Mouse (Mus musculus) cortical plate, adult 2 months (tissue): ENCODE results near the gene Arhgef10l. TPM values are rescaled to one million over a fixed set of nuclear protein-coding genes. Genes with fewer than 3 reads are reported as not detected.

ENCODE experiments used
- H3K27ac ChIP-seq: fragments of 200-500 bp; 2 replicates; pipeline ENCODE4 v1.5.1; 2012; ENCODE audit warnings: low read length, control low read depth, inconsistent platforms; ENCODE audit not compliant: insufficient read depth
- H3K4me1 ChIP-seq: fragments of 200-500 bp; 2 replicates; pipeline ENCODE4 v1.6.1; 2011; ENCODE audit warnings: low read length; ENCODE audit not compliant: control insufficient read depth, insufficient read depth
- H3K4me3 ChIP-seq: fragments of 200-500 bp; 2 replicates; pipeline ENCODE4 v1.5.1; 2011; ENCODE audit warnings: mild to moderate bottlenecking, low read length, control low read depth; ENCODE audit not compliant: insufficient read depth
- CTCF ChIP-seq: fragments of 200-500 bp; IDR thresholded peaks from 2 replicates; pipeline ENCODE4 v1.5.1; 2011; ENCODE audit warnings: mild to moderate bottlenecking, control low read depth, low read length; ENCODE audit not compliant: insufficient read depth; ENCODE audit errors: extremely low read depth
- POLR2A ChIP-seq: fragments of 200-500 bp; IDR thresholded peaks from 2 replicates; pipeline ENCODE4 v1.6.1; 2011; ENCODE audit warnings: mild to moderate bottlenecking, low read length, control low read depth; ENCODE audit not compliant: insufficient read depth; ENCODE audit errors: extremely low read depth
- polyA plus RNA-seq: library from polyadenylated mRNA; depleted of rRNA; stranded (reverse); fragments of >200 nt; gene quantifications from 2 replicates; pipeline ENCODE4 v1.2.3, GENCODE M21; 2012

The Arhgef10l gene
- polyA plus RNA-seq, 1 experiment, result 34.5 TPM

DNA sequence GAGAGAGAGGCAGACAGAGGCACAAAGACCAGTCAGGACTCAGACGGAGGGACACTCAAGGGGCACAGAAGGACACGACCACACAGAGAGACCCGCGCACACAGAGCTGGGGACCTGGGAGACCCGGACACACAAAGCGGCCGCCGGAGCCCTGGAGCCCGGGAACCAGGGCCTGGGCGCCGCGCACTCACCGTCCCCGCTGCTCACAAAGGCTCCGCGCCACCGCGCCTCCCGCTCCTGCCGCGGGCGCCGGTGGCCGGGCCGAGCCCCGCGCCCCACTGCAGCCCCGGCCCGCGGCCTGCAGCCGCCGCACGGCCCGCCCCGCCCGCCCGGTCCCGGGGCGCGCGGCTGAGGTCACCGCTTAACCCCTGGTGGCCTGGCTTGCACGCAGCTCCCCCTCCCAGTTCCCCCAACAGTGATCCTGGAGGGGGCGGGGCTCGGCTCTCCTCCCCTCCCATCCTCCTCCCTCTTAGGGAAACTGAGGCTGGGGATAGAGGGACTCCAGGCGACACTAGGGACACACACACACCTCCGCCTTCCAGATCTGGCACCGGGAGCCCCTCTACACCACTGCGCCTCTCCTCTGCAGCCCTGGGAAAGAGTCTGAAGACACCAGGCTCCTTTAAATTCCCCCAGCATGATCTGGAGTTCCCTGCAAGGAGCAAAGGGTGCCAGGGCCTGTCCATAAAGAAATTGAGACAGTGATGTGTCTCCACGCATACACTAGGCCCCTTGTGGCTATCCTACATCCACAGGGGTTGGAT, 17.2 kb downstream of the Arhgef10l start:
- peaks cover 3% of the 10 kb centered on the region for H3K4me1 ChIP-seq
- TF ChIP-seq POLR2A, result 0 out of 2 replicates have a peak, but pooled peaks have one; percentile 10
- no peak for TF ChIP-seq CTCF
- H3K27ac ChIP-seq, result peak overlapping the region; percentile 78
- H3K4me3 ChIP-seq, result peak overlapping the region; percentile 92

DNA sequence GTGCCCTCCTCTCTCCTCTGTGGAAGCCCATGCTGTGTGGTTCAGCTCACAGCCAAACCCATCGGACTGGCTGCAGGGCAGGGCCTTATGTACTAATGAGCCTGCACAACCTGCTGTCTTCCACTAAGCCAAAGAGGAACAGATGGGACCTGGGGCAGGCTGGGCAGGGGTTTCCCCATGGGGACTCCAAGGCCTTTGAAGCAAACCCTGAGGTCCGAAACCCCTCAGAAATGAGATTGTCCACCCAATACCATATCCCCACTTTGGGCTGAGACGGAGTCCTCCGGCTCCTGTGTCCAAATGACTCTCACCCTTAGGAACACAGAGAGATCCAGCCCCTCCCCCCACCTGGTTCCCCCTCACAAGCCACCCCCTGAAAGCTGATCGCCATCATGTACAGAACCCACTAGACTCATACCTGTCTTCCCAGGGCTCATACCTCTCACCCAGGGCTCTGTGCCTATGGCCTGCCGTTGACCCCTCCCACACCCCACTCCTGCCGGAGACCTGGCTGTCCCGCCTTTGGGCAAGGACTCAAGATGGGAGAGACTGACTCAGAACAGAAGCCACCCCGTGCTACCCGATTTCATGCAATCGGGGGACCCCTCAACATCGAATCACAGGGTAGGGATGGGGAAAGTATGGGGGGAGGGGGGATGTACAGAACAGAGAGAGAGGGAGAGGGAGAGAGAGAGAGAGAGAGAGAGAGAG, 17.9 kb downstream of the Arhgef10l start:
- 0 out of 2 replicates have a peak overlapping the region, but pooled peaks have one; percentile 78 for H3K27ac ChIP-seq
- peak overlapping the region; percentile 92 for H3K4me3 ChIP-seq
- peaks cover 3% of the 10 kb centered on the region for H3K4me1 ChIP-seq
- TF ChIP-seq POLR2A, result no peak
- no peak for TF ChIP-seq CTCF

DNA sequence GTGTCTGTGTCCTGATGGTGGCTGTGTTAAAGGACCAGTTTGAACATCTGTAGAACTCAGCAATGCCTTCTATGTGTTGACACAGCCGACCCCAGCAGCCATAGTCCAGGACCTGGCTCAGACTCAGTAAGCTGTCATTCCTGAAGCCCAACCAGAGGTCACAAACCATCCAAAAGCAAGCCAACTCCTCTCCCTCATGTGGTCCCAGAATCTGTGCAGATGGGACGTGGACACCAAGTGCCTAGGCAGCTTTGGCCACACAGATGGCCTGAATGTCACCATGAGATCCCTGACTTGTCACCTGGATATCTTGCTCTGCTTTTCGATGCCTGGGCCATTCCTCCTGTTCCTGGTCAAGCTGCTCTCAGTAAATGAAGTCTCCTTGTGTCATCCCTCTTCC, 20.2 kb downstream of the Arhgef10l start:
- H3K27ac ChIP-seq, result no peak overlapping the region
- H3K4me3 ChIP-seq, result no peak overlapping the region
- TF ChIP-seq POLR2A, result no peak
- no peak for TF ChIP-seq CTCF
- H3K4me1 ChIP-seq, result peaks cover 8% of the 10 kb centered on the region

DNA sequence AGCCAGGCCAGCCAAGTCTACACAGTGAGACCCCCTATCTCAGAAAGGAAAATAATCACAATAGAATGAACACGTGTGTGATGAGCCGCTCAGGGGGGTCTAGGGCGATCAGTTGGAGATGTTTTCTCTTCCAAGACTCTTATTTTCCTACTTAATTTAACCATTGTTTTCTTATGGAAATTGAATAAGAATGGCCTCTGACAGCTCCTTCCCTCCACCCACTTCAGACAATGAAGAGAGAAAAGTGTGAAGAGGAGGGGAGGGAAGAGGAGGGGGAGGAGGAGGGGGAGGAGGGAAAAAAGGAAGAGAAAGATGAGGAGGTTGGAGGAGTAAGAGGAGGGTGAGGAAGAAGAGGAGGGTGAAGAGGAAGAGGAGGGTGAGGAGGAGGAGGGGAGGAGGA, 21.1 kb downstream of the Arhgef10l start:
- H3K4me1 ChIP-seq, result peaks cover 9% of the 10 kb centered on the region
- no peak overlapping the region for H3K4me3 ChIP-seq
- no peak overlapping the region for H3K27ac ChIP-seq
- TF ChIP-seq POLR2A (no peak), CTCF (no peak)

DNA sequence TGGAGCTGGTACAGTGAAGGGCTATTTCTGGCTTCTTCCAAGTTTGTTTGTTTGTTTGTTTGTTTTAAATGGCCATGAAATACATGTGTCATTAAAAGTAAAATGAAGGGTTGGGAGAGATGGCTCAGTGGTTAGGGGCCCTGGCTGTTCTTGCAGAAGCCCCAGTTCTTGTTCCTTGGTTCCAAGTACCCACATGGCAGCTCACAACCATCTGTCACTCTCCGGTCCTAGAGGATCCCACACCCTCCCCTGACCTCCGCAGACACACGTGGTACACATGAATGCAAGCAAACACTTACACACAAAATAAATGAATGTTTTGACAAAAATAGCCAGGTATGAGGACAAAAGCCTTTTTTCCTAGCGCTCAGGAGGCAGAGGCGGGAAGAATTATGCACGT, 21.5 kb downstream of the Arhgef10l start:
- no peak overlapping the region for H3K27ac ChIP-seq
- peaks cover 7% of the 10 kb centered on the region for H3K4me1 ChIP-seq
- H3K4me3 ChIP-seq, result no peak overlapping the region
- TF ChIP-seq CTCF, result no peak
- TF ChIP-seq POLR2A, result no peak

DNA sequence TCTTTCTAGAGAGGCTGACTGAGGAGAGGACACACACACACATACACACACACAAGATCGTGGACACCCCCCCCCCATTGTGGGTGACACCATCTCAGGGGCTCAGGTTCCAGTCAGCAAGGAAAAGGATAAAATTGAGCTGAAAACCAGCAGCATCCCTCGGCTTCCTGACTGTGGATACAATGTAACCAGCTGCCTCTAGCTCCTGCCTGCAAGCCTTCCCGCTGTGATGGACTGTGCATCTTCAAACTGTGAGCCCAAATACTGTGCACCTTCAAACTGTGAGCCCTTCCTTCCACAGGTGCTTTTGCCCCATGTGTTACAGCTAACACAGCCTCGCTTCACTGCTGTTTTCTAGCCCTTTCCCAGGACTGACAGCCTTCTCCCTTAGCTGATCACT, 23.4 kb downstream of the Arhgef10l start:
- Histone ChIP-seq H3K4me1 (peaks cover 7% of the 10 kb centered on the region), H3K27ac (no peak overlapping the region), H3K4me3 (no peak overlapping the region)
- TF ChIP-seq CTCF (no peak), POLR2A (no peak)

DNA sequence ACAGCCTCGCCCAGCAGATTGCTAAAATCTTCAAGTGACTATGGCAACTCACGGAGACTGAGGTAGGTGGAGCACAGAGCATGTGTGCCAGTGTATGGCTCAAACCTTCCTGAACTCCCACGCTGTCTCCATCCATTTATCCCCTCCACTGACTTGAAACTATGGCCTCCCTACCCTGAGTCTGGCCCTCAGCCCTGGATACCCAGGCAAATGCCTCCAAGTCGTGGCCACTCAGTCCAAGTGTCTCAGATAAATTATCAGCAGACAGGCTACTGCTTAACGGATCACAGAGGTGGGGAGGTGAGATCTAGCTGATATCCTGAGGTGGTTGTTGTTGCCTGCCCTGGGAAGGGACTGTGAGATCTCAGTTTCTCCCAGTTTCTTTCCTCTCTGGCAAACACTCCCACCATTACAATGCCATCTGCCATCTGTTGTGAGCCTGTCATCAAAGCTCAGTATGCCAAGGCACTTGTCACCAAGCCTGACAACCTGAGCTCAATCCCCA, 24.3 kb downstream of the Arhgef10l start:
- Histone ChIP-seq H3K4me1 (peaks cover 7% of the 10 kb centered on the region), H3K27ac (no peak overlapping the region), H3K4me3 (no peak overlapping the region)
- TF ChIP-seq POLR2A (no peak), CTCF (no peak)

DNA sequence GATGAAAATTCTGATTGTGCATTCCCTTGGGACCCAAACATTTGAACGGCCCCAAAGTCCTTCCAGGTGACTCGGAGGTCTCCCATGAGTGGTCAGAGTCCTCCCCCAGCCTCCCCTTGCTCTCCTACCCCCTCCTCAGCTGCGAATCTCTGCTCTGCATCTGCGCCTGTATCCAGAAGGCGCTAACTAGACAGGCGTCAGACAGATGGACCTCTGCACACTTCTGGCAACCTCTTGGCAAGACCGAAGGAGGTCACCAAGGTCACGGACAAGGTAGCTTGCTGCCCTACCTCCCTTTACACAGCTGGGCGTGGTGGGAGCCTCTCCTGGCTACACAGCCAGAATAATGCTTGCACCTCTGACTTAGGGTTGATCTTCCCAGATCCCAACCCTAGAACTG, 25.1 kb downstream of the Arhgef10l start:
- no peak overlapping the region for H3K27ac ChIP-seq
- H3K4me1 ChIP-seq, result peaks cover 7% of the 10 kb centered on the region
- TF ChIP-seq CTCF, result no peak
- TF ChIP-seq POLR2A, result no peak

DNA sequence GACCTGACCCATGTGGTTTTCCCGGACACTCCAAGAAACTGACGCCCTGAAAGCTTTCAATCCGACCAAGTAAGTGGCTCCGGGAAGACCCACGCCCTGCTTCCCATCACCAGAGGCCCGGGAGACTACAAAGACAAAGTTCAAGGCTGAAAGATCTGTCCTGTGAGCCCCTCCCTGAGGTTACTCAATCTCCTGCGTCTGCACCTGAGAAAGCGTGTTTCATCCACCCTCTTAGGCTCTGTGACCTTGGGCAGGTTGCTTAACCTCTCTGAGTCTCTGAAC, 25.6 kb downstream of the Arhgef10l start:
- no peak overlapping the region for H3K4me3 ChIP-seq
- TF ChIP-seq POLR2A (no peak), CTCF (no peak)
- no peak overlapping the region for H3K27ac ChIP-seq
- H3K4me1 ChIP-seq, result peaks cover 6% of the 10 kb centered on the region

More for the DNA sequence above, 25.1 kb downstream of the Arhgef10l start:
- no peak overlapping the region for H3K4me3 ChIP-seq
